Mouse (Mus musculus): ENCODE data around the gene Fank1. TPM values are rescaled to one million over a fixed set of nuclear protein-coding genes. Genes with fewer than 3 reads are reported as not detected.

The Fank1 gene
- polyA plus RNA-seq, 1 experiment from 2014 or later = 1.1 TPM

- Histone ChIP-seq H3K4me3 (no peak overlapping the region), H3K4me2 (replicated peaks) (no peak overlapping the region), H3K27me3 (replicated peaks) (no peaks in the 10 kb centered on the region), H3K36me3 (no peaks in the 10 kb centered on the region), H3K27ac (no peak overlapping the region), H3K9me3 (no peaks in the 10 kb centered on the region), H3K9ac (no peak overlapping the region), H3K4me1 (0 out of 2 replicates have a peak, but pooled peaks cover 5% of the 10 kb centered on the region)
- 58% methylated on average over 6 of the region's 6 CpGs for WGBS
- ATAC-seq (ENCODE audit: low FRiP score, low read depth) = no peak
Measured at GRCm38 (mm10) chr7:133801823-133802222, 25.2 kb downstream of the Fank1 start.

- 0 out of 2 replicates have a peak, but pooled peaks cover 5% of the 10 kb centered on the region for H3K4me1 ChIP-seq
- H3K36me3 ChIP-seq = no peaks in the 10 kb centered on the region
- H3K27ac ChIP-seq = no peak overlapping the region
- H3K9me3 ChIP-seq = no peaks in the 10 kb centered on the region
- no peak for ATAC-seq (ENCODE audit: low FRiP score, low read depth)
- H3K4me3 ChIP-seq = no peak overlapping the region
- H3K4me2 ChIP-seq (replicated peaks) = no peak overlapping the region
- WGBS = 55% methylated on average over 7 of the region's 7 CpGs
- no peaks in the 10 kb centered on the region for H3K27me3 ChIP-seq (replicated peaks)
- H3K9ac ChIP-seq = no peak overlapping the region
Measured at GRCm38 (mm10) chr7:133805614-133806175, 29.0 kb downstream of the Fank1 start.

GRCm38 (mm10) chr7:133812927-133813326 is 36.3 kb downstream of the Fank1 start:
- no peaks in the 10 kb centered on the region for H3K4me1 ChIP-seq
- no peak overlapping the region for H3K4me2 ChIP-seq (replicated peaks)
- 74% methylated on average over 7 of the region's 7 CpGs for WGBS
- H3K9ac ChIP-seq = no peak overlapping the region
- H3K27ac ChIP-seq = no peak overlapping the region
- ATAC-seq (ENCODE audit: low FRiP score, low read depth) = no peak
- no peaks in the 10 kb centered on the region for H3K9me3 ChIP-seq
- no peaks in the 10 kb centered on the region for H3K36me3 ChIP-seq
- H3K4me3 ChIP-seq = no peak overlapping the region
- H3K27me3 ChIP-seq (replicated peaks) = no peaks in the 10 kb centered on the region

GRCm38 (mm10) chr7:133813331-133813730 is 36.7 kb downstream of the Fank1 start:
- no peaks in the 10 kb centered on the region for H3K4me1 ChIP-seq
- 84% methylated on average over 4 of the region's 4 CpGs for WGBS
- no peaks in the 10 kb centered on the region for H3K9me3 ChIP-seq
- H3K9ac ChIP-seq = no peak overlapping the region
- H3K27ac ChIP-seq = no peak overlapping the region
- H3K36me3 ChIP-seq = no peaks in the 10 kb centered on the region
- no peaks in the 10 kb centered on the region for H3K27me3 ChIP-seq (replicated peaks)
- H3K4me3 ChIP-seq = no peak overlapping the region
- H3K4me2 ChIP-seq (replicated peaks) = no peak overlapping the region
- ATAC-seq (ENCODE audit: low FRiP score, low read depth) = no peak

GRCm38 (mm10) chr7:133823751-133824150 is 47.1 kb downstream of the Fank1 start:
- WGBS = 87% methylated on average over 6 of the region's 6 CpGs
- Histone ChIP-seq H3K27me3 (replicated peaks) (no peaks in the 10 kb centered on the region), H3K36me3 (no peaks in the 10 kb centered on the region), H3K4me1 (no peaks in the 10 kb centered on the region), H3K27ac (no peak overlapping the region), H3K4me3 (no peak overlapping the region), H3K4me2 (replicated peaks) (no peak overlapping the region), H3K9me3 (no peaks in the 10 kb centered on the region), H3K9ac (no peak overlapping the region)
- no peak for ATAC-seq (ENCODE audit: low FRiP score, low read depth)

GRCm38 (mm10) chr7:133824579-133824978 is 47.9 kb downstream of the Fank1 start:
- 95% methylated on average over 2 of the region's 2 CpGs for WGBS
- Histone ChIP-seq H3K36me3 (no peaks in the 10 kb centered on the region), H3K27me3 (replicated peaks) (no peaks in the 10 kb centered on the region), H3K9me3 (no peaks in the 10 kb centered on the region), H3K4me2 (replicated peaks) (no peak overlapping the region), H3K27ac (no peak overlapping the region), H3K4me3 (no peak overlapping the region), H3K4me1 (no peaks in the 10 kb centered on the region), H3K9ac (no peak overlapping the region)
- ATAC-seq (ENCODE audit: low FRiP score, low read depth) = no peak

GRCm38 (mm10) chr7:133828514-133828913 is 51.9 kb downstream of the Fank1 start:
- Histone ChIP-seq H3K9me3 (no peaks in the 10 kb centered on the region), H3K9ac (no peak overlapping the region), H3K27me3 (replicated peaks) (no peaks in the 10 kb centered on the region), H3K36me3 (no peaks in the 10 kb centered on the region), H3K4me1 (no peaks in the 10 kb centered on the region), H3K27ac (no peak overlapping the region), H3K4me3 (no peak overlapping the region), H3K4me2 (replicated peaks) (no peak overlapping the region)
- 58% methylated on average over 4 of the region's 4 CpGs for WGBS
- ATAC-seq (ENCODE audit: low FRiP score, low read depth) = no peak

GRCm38 (mm10) chr7:133829579-133829978 is 52.9 kb downstream of the Fank1 start:
- Histone ChIP-seq H3K4me3 (no peak overlapping the region), H3K4me1 (no peaks in the 10 kb centered on the region), H3K36me3 (no peaks in the 10 kb centered on the region), H3K27ac (no peak overlapping the region), H3K4me2 (replicated peaks) (no peak overlapping the region), H3K9me3 (no peaks in the 10 kb centered on the region), H3K9ac (no peak overlapping the region), H3K27me3 (replicated peaks) (no peaks in the 10 kb centered on the region)
- 74% methylated on average over 7 of the region's 7 CpGs for whole genome bisulfite sequencing
- no peak for ATAC-seq (ENCODE audit: low FRiP score, low read depth)

- H3K9me3 ChIP-seq = no peaks in the 10 kb centered on the region
- no peak overlapping the region for H3K9ac ChIP-seq
- H3K4me2 ChIP-seq (replicated peaks) = no peak overlapping the region
- ATAC-seq (ENCODE audit: low FRiP score, low read depth) = no peak
- H3K4me1 ChIP-seq = no peaks in the 10 kb centered on the region
- no peaks in the 10 kb centered on the region for H3K27me3 ChIP-seq (replicated peaks)
- H3K27ac ChIP-seq = no peak overlapping the region
- no peaks in the 10 kb centered on the region for H3K36me3 ChIP-seq
- no peak overlapping the region for H3K4me3 ChIP-seq
- WGBS = 87% methylated on average over 4 of the region's 4 CpGs
Measured at GRCm38 (mm10) chr7:133839546-133839945, 62.9 kb downstream of the Fank1 start.

GRCm38 (mm10) chr7:133842079-133842478 is 65.4 kb downstream of the Fank1 start:
- no peaks in the 10 kb centered on the region for H3K9me3 ChIP-seq
- no peak overlapping the region for H3K9ac ChIP-seq
- no peaks in the 10 kb centered on the region for H3K27me3 ChIP-seq (replicated peaks)
- H3K36me3 ChIP-seq = no peaks in the 10 kb centered on the region
- no peak overlapping the region for H3K4me3 ChIP-seq
- ATAC-seq (ENCODE audit: low FRiP score, low read depth) = no peak
- no peak overlapping the region for H3K27ac ChIP-seq
- no peak overlapping the region for H3K4me2 ChIP-seq (replicated peaks)
- 69% methylated on average over 6 of the region's 6 CpGs for WGBS
- no peaks in the 10 kb centered on the region for H3K4me1 ChIP-seq

- Histone ChIP-seq H3K27me3 (replicated peaks) (no peaks in the 10 kb centered on the region), H3K4me3 (no peak overlapping the region), H3K27ac (no peak overlapping the region), H3K4me2 (replicated peaks) (no peak overlapping the region), H3K9ac (no peak overlapping the region), H3K36me3 (no peaks in the 10 kb centered on the region), H3K9me3 (no peaks in the 10 kb centered on the region), H3K4me1 (no peaks in the 10 kb centered on the region)
- ATAC-seq (ENCODE audit: low FRiP score, low read depth) = no peak
- 43% methylated on average over 1 of the region's 1 CpGs for WGBS
Measured at GRCm38 (mm10) chr7:133847175-133847574, 70.5 kb downstream of the Fank1 start.

GRCm38 (mm10) chr7:133848180-133848579 is 71.5 kb downstream of the Fank1 start:
- no peaks in the 10 kb centered on the region for H3K4me1 ChIP-seq
- no peak for ATAC-seq (ENCODE audit: low FRiP score, low read depth)
- WGBS = 80% methylated on average over 2 of the region's 2 CpGs

GRCm38 (mm10) chr7:133850735-133851134 is 74.1 kb downstream of the Fank1 start:
- Histone ChIP-seq H3K9me3 (no peaks in the 10 kb centered on the region), H3K36me3 (no peaks in the 10 kb centered on the region), H3K27me3 (replicated peaks) (no peaks in the 10 kb centered on the region; the same call in 1 of the 2 replicates), H3K27ac (no peak overlapping the region), H3K9ac (no peak overlapping the region), H3K4me2 (replicated peaks) (no peak overlapping the region), H3K4me3 (no peak overlapping the region), H3K4me1 (no peaks in the 10 kb centered on the region)
- ATAC-seq (ENCODE audit: low FRiP score, low read depth) = no peak

More at GRCm38 (mm10) chr7:133848180-133848579, 71.5 kb downstream of the Fank1 start:
- Histone ChIP-seq H3K9ac (no peak overlapping the region), H3K4me2 (replicated peaks) (no peak overlapping the region), H3K9me3 (no peaks in the 10 kb centered on the region), H3K27ac (no peak overlapping the region), H3K36me3 (no peaks in the 10 kb centered on the region), H3K27me3 (replicated peaks) (no peaks in the 10 kb centered on the region), H3K4me3 (no peak overlapping the region)
